Mouse (Mus musculus) hindbrain, embryonic 16.5 days (tissue): ENCODE data around the gene Rasal3. TPM values are rescaled to one million over a fixed set of nuclear protein-coding genes. Genes with fewer than 3 reads are reported as not detected.

ENCODE experiments used
- ATAC-seq: fragments of 200-750 bp; cut with Nextera tagmentation; 2 replicates; pipeline ENCODE4 v1.8.0; 2017; ENCODE audit warnings: moderate TSS enrichment, moderate library complexity
- H3K27ac ChIP-seq: fragments of 300-500 bp; sonication (generic); 2 replicates; pipeline ENCODE4 v1.5.1; 2014; ENCODE audit warnings: low read depth, mild to moderate bottlenecking, control low read depth, low read length, moderate library complexity
- H3K27me3 ChIP-seq: fragments of 300-500 bp; sonication (generic); replicated peaks from 2 replicates; pipeline ENCODE4 v1.6.1; 2014; ENCODE audit warnings: low read length; ENCODE audit not compliant: control insufficient read depth, insufficient read depth
- H3K36me3 ChIP-seq: fragments of 300-500 bp; sonication (generic); 2 replicates; pipeline ENCODE4 v1.6.1; 2014; ENCODE audit warnings: mild to moderate bottlenecking, low read length, moderate library complexity, mixed read lengths; ENCODE audit not compliant: control insufficient read depth, insufficient read depth
- H3K4me1 ChIP-seq: fragments of 300-500 bp; sonication (generic); 2 replicates; pipeline ENCODE4 v1.6.1; 2014; ENCODE audit warnings: low read depth, low read length; ENCODE audit not compliant: control insufficient read depth, insufficient read depth
- H3K4me2 ChIP-seq: fragments of 300-500 bp; sonication (generic); 2 replicates; pipeline ENCODE4 v1.6.1; 2014; ENCODE audit warnings: mild to moderate bottlenecking, low read length, control low read depth, moderate library complexity
- H3K4me3 ChIP-seq: fragments of 300-500 bp; sonication (generic); 2 replicates; pipeline ENCODE4 v1.5.1; 2014; ENCODE audit warnings: mild to moderate bottlenecking, low read length, control low read depth, moderate library complexity
- H3K9ac ChIP-seq: fragments of 300-500 bp; sonication (generic); 2 replicates; pipeline ENCODE4 v1.6.1; 2014; ENCODE audit warnings: low read depth, mild to moderate bottlenecking, control low read depth, low read length, moderate library complexity
- H3K9me3 ChIP-seq: fragments of 300-500 bp; sonication (generic); 2 replicates; pipeline ENCODE4 v1.6.1; 2014; ENCODE audit warnings: mild to moderate bottlenecking, low read length, moderate library complexity; ENCODE audit not compliant: control insufficient read depth
- WGBS: fragments of 180-500 bp; shearing (Covaris S2); extraction: QIAGEN DNeasy Blood & Tissue Kit; methylation state at CpG from one replicate; pipeline ENCODE4 v1.1.7; 2014; 5-methylcytosine and 5-hydroxymethylcytosine counted together
- polyA plus RNA-seq: library from polyadenylated mRNA; unstranded; fragments of >200 nt; fragmentation: Nextera tagmentation; extraction: Ambion mirVana; gene quantifications from 2 replicates; pipeline ENCODE4 v1.2.1, GENCODE M21; 2015

Rasal3 gene
- polyA plus RNA-seq, 1 experiment from 2014 or later, result 0.98 TPM

GRCm38 (mm10) chr17:32382576-32382975 lies 20.8 kb downstream of the Rasal3 start:
- peaks cover 28% of the 10 kb centered on the region for H3K36me3 ChIP-seq

DNA sequence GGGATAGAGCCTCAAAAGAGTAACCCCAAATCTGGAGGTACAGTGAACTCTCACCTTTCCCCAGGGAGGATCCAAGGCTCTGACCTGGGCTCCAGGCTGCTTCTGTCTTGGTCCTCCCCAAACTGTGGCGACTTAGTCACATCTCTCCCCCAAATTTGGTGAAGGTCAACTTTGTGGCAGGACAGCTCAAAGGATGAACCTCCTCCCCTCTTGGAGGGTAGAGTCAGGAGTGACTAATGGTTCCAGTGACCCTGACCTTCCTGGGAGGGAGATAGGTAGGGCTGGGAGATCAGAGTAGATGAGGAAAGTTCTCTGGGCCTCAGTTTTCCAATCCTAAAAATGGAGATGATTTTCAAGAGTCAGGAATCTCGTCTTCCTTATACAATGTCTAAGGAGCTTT lies 24.6 kb downstream of the Rasal3 start:
- H3K4me2 ChIP-seq, result no peak overlapping the region
- H3K27ac ChIP-seq, result no peak overlapping the region
- no peak for ATAC-seq
- no peaks in the 10 kb centered on the region for H3K27me3 ChIP-seq
- no peaks in the 10 kb centered on the region; the same call in 1 of the 2 replicates for H3K4me1 ChIP-seq
- no peak overlapping the region for H3K9ac ChIP-seq
- WGBS, result 93% methylated on average over 2 of the region's 2 CpGs
- no peak overlapping the region for H3K4me3 ChIP-seq
- H3K36me3 ChIP-seq, result peaks cover 29% of the 10 kb centered on the region
- H3K9me3 ChIP-seq, result no peaks in the 10 kb centered on the region

More at GRCm38 (mm10) chr17:32382576-32382975, 20.8 kb downstream of the Rasal3 start:
- H3K4me2 ChIP-seq, result no peak overlapping the region
- no peaks in the 10 kb centered on the region for H3K9me3 ChIP-seq
- H3K4me1 ChIP-seq, result peaks cover 3% of the 10 kb centered on the region
- ATAC-seq, result peak; percentile 83
- 73% methylated on average over 7 of the region's 7 CpGs for whole genome bisulfite sequencing
- no peak overlapping the region for H3K27ac ChIP-seq
- no peaks in the 10 kb centered on the region for H3K27me3 ChIP-seq
- no peak overlapping the region for H3K9ac ChIP-seq
- no peak overlapping the region for H3K4me3 ChIP-seq

DNA sequence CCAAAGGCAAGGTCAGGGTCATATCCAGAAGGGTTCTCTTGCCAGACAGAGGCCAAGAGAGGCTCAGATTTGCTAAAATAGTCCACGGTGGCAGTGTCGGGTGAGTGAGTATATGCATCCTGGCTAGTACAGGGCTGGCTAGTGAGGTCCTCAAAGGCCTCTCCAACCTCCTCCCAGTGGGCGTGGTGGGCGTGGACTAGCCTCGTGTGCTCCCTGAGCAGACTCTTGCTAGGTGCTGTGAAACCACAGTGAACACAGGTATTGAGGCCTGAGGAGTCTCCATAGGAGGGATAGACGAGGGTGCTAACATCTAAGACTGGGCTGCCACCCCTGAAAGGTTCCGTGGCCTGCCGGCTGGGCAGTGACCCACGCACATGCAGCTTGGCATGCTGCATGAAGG lies 26.2 kb downstream of the Rasal3 start:
- ATAC-seq, result no peak
- Histone ChIP-seq H3K27ac (no peak overlapping the region), H3K4me3 (no peak overlapping the region), H3K9me3 (no peaks in the 10 kb centered on the region), H3K27me3 (no peaks in the 10 kb centered on the region), H3K4me1 (no peaks in the 10 kb centered on the region), H3K4me2 (no peak overlapping the region), H3K36me3 (peaks cover 23% of the 10 kb centered on the region), H3K9ac (no peak overlapping the region)
- 77% methylated on average over 9 of the region's 9 CpGs for WGBS

- Histone ChIP-seq H3K9me3 (no peaks in the 10 kb centered on the region), H3K27ac (no peak overlapping the region), H3K36me3 (peaks cover 23% of the 10 kb centered on the region), H3K27me3 (no peaks in the 10 kb centered on the region), H3K9ac (no peak overlapping the region), H3K4me1 (no peaks in the 10 kb centered on the region), H3K4me2 (no peak overlapping the region), H3K4me3 (no peak overlapping the region)
- ATAC-seq, result no peak
- 91% methylated on average over 15 of the region's 15 CpGs for WGBS
These were observed 26.9 kb downstream of the Rasal3 start for GRCm38 (mm10) chr17:32376475-32376874.

DNA sequence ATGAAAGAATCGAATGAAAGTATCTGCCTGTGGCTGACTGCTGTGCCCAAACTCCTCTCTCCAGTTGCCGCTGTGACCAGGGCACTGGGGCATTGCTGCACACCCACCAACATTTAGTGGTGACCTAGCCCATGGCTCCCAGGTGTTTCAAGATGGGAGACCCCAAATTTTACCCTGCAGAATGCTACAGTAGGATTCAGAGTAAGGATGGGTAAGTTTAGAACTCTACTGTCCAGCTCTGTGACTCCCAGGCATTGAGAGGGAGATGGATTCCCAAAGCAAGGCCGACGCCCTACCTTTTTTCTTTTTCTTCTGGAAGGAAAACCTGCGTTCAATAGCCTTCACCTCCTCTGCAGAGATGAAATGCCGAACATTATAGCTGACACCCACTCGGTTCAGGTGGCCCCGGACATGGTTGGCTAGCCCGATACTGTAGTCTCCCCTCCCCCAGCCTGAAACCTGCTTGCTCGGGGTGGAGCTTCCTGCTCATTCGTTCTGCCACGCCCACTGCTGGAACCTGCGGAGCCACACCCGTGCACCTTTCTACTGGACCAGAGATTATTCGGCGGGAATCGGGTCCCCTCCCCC lies 34.3 kb downstream of the Rasal3 start:
- Histone ChIP-seq H3K27ac (no peak overlapping the region), H3K9ac (no peak overlapping the region), H3K4me3 (peak overlapping the region; percentile 1; the same call in 1 of the 2 replicates), H3K4me2 (peak overlapping the region; percentile 34; the same call in 1 of the 2 replicates), H3K9me3 (no peaks in the 10 kb centered on the region), H3K27me3 (no peaks in the 10 kb centered on the region), H3K4me1 (peaks cover 7% of the 10 kb centered on the region; the same call in 1 of the 2 replicates), H3K36me3 (peaks cover 8% of the 10 kb centered on the region; the same call in 1 of the 2 replicates)
- WGBS, result 25% methylated on average over 11 of the region's 17 CpGs
- no peak for ATAC-seq

GRCm38 (mm10) chr17:32367706-32368105 lies 35.7 kb downstream of the Rasal3 start:
- WGBS, result 90% methylated on average over 11 of the region's 11 CpGs
- Histone ChIP-seq H3K27ac (no peak overlapping the region), H3K9me3 (no peaks in the 10 kb centered on the region), H3K4me1 (peaks cover 17% of the 10 kb centered on the region), H3K4me2 (no peak overlapping the region), H3K27me3 (no peaks in the 10 kb centered on the region), H3K36me3 (peaks cover 8% of the 10 kb centered on the region; the same call in 1 of the 2 replicates), H3K9ac (no peak overlapping the region), H3K4me3 (no peak overlapping the region)
- ATAC-seq, result no peak

- no peak overlapping the region for H3K9ac ChIP-seq
- no peak overlapping the region; the same call in 1 of the 2 replicates for H3K4me2 ChIP-seq
- H3K9me3 ChIP-seq, result no peaks in the 10 kb centered on the region
- no peak overlapping the region for H3K4me3 ChIP-seq
- 72% methylated on average over 1 of the region's 1 CpGs for WGBS
- ATAC-seq, result no peak
- peaks cover 15% of the 10 kb centered on the region for H3K36me3 ChIP-seq
- no peaks in the 10 kb centered on the region for H3K27me3 ChIP-seq
- peaks cover 25% of the 10 kb centered on the region for H3K4me1 ChIP-seq
- H3K27ac ChIP-seq, result no peak overlapping the region
These were observed 38.1 kb downstream of the Rasal3 start for GRCm38 (mm10) chr17:32365296-32365695.

DNA sequence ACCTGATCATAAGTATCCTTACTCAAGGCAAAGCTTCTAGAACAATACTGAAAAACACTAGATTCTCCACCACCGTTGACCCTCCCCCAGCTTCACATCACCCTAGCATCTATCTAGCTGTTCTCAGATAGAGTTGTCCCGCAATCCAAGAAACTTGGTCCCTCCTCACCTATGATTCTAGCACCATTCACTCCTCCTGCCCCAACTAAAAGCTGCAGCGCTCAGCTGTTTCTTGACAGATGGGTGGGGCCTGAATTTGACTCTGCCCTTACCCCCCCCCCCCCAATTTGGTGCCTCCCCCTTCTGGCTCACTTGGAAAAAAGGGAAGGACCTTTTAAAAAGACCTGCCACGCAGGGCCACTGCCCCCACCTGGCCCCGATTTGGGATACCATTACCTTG lies 38.5 kb downstream of the Rasal3 start:
- peak overlapping the region; percentile 96 for H3K9ac ChIP-seq

GRCm38 (mm10) chr17:32364331-32364730 lies 39.1 kb downstream of the Rasal3 start:
- Histone ChIP-seq H3K27ac (peak overlapping the region; percentile 82), H3K4me1 (peaks cover 25% of the 10 kb centered on the region), H3K27me3 (no peaks in the 10 kb centered on the region), H3K36me3 (peaks cover 24% of the 10 kb centered on the region), H3K9me3 (no peaks in the 10 kb centered on the region), H3K4me3 (peak overlapping the region; percentile 88), H3K9ac (peak overlapping the region; percentile 96), H3K4me2 (peak overlapping the region; percentile 90)
- WGBS, result under 1% methylated on average over 37 of the region's 47 CpGs
- peak; percentile 96 for ATAC-seq

More for the DNA sequence above, 38.5 kb downstream of the Rasal3 start:
- H3K4me2 ChIP-seq, result peak overlapping the region; percentile 61
- no peaks in the 10 kb centered on the region for H3K27me3 ChIP-seq
- 57% methylated on average over 5 of the region's 5 CpGs for WGBS
- H3K27ac ChIP-seq, result peak overlapping the region; percentile 82
- H3K4me1 ChIP-seq, result peaks cover 25% of the 10 kb centered on the region
- no peak; the same call in 1 of the 2 replicates for ATAC-seq
- H3K36me3 ChIP-seq, result peaks cover 19% of the 10 kb centered on the region
- H3K4me3 ChIP-seq, result peak overlapping the region; percentile 88
- no peaks in the 10 kb centered on the region for H3K9me3 ChIP-seq
